Mouse (Mus musculus): ENCODE data around the gene Dpf3. TPM values are rescaled to one million over a fixed set of nuclear protein-coding genes. Genes with fewer than 3 reads are reported as not detected.

The Dpf3 gene
- polyA plus RNA-seq, 1 experiment from 2014 or later = 14.9 TPM

DNA sequence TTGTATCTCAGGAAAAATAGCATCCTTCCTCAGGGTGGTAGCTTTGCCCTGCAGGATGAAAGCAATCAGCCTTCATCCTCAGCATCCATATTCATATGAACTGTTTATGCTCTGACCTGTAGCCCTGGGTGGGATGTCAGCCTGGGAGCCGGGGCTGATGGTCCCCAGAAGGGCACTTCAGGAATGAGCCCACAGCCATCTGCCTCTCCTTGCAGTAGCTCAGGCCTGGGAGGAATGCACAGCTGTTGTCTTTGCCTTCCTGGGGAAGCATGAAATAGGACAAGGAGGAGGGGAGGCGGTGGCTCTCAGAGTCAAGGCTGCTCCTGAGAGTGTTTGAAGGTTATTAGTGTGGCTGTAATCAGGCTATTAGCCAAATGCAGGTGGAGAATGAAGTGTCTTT lies 308.7 kb downstream of the Dpf3 start:
- H3K4me3 ChIP-seq (replicated peaks) = no peak overlapping the region
- no peak overlapping the region for H3K9ac ChIP-seq
- no peak overlapping the region for H3K4me2 ChIP-seq
- no peaks in the 10 kb centered on the region for H3K4me1 ChIP-seq
- ATAC-seq (replicated peaks; ENCODE audit: low FRiP score) = no peak
- H3K27me3 ChIP-seq = no peaks in the 10 kb centered on the region
- 41% methylated on average over 2 of the region's 2 CpGs for WGBS
- H3K36me3 ChIP-seq = no peaks in the 10 kb centered on the region
- no peak overlapping the region for H3K27ac ChIP-seq
- no peaks in the 10 kb centered on the region for H3K9me3 ChIP-seq (replicated peaks)

DNA sequence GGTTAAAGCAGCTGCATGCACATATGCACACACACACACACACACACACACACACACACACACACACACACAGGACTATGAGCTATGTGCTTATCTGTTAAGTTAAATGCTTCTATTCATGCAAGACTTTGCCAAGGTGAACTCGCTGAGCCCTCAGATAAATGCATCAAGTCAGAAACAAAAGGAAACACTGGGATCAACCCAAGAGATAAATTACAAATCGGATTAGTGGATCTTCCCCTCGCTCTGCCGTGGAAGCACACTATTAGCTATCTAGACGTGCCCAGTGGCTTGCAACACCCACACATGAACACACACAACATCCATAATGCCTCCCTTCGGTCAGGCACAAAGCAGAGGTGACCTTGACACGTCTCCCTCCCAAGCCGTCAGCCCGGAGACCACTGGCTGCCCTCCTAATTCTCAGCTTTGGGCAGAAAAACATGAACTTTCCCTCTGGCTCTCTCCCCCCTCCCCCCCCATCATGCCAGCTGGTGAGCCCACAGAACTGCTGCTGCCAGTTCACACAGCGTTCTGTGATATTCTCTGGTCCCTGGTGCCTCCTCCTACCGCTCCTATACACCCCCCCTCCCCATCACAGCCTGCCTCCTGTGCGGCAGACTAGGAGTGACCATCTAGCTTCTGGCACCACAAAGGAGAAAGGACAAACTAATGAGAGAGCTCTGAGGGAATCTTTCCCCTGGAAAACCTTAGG lies 317.9 kb downstream of the Dpf3 start:
- 42% methylated on average over 12 of the region's 12 CpGs for WGBS
- Histone ChIP-seq H3K27ac (no peak overlapping the region), H3K36me3 (no peaks in the 10 kb centered on the region), H3K4me1 (peaks cover 11% of the 10 kb centered on the region), H3K27me3 (no peaks in the 10 kb centered on the region), H3K4me2 (no peak overlapping the region; the same call in 1 of the 2 replicates), H3K4me3 (replicated peaks) (no peak overlapping the region), H3K9ac (no peak overlapping the region), H3K9me3 (replicated peaks) (no peaks in the 10 kb centered on the region)
- no peak for ATAC-seq (replicated peaks; ENCODE audit: low FRiP score)

DNA sequence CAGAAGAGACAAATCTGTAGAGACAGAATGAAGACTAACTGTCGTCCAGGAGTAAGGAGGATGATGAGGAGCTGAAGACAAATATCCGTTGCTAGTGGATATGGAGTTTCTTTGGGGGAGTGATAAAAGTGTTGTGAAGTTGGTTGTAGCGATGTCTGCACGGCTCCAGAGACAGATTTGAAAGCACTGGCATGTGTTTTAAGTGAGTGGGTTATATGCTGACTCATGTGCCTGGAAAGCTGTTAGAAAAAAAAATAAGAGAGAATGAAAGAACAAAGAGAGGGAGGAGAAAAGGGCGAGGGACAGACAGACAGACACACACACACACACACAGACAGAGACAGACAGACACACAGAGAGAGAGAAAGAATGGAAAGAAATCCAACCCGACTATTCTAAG lies 319.2 kb downstream of the Dpf3 start:
- Histone ChIP-seq H3K4me1 (peaks cover 11% of the 10 kb centered on the region), H3K27me3 (no peaks in the 10 kb centered on the region), H3K4me3 (replicated peaks) (no peak overlapping the region), H3K27ac (no peak overlapping the region), H3K4me2 (no peak overlapping the region), H3K9me3 (replicated peaks) (no peaks in the 10 kb centered on the region), H3K9ac (no peak overlapping the region), H3K36me3 (no peaks in the 10 kb centered on the region)
- 75% methylated on average over 6 of the region's 6 CpGs for WGBS
- no peak for ATAC-seq (replicated peaks; ENCODE audit: low FRiP score)

DNA sequence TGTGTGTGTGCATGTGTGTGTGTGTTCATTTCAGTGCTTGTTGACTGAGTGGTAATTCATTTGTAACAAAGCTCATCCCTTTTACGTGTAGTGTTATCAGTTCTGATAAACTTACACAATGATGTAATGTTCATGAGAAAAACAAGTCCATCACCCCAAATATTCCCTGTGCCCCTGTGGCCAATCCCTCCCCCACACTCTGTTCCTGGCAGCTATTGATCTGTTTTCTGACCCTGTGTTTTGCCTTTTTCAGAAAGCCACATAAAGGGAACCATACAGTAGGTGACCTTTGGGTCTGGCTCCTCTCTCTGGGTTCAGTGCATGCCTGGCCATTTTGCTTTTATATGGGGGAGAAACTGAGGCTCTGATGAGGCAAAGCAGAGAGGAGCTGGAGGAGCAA lies 322.5 kb downstream of the Dpf3 start:
- H3K36me3 ChIP-seq = no peaks in the 10 kb centered on the region
- 84% methylated on average over 1 of the region's 1 CpGs for WGBS
- no peaks in the 10 kb centered on the region for H3K9me3 ChIP-seq (replicated peaks)
- no peak overlapping the region for H3K27ac ChIP-seq
- no peak overlapping the region for H3K4me2 ChIP-seq
- ATAC-seq (replicated peaks; ENCODE audit: low FRiP score) = no peak
- no peak overlapping the region for H3K9ac ChIP-seq
- no peaks in the 10 kb centered on the region for H3K27me3 ChIP-seq
- H3K4me3 ChIP-seq (replicated peaks) = no peak overlapping the region
- H3K4me1 ChIP-seq = peaks cover 10% of the 10 kb centered on the region

Other genes with a start within 250 kb of the Dpf3 start
- gene Dcaf4, start 32.8 kb upstream of the Dpf3 start, polyA plus RNA-seq (2015; fragmentation: Nextera tagmentation; extraction: Ambion mirVana) = 27.6 and 30.8 TPM in 2 replicates
- 18.5 and 20.1 TPM in 2 replicates for gene Zfyve1, start 109.5 kb upstream of the Dpf3 start, polyA plus RNA-seq (2015; fragmentation: Nextera tagmentation; extraction: Ambion mirVana)
- 283 and 284 TPM in 2 replicates for gene Rbm25, start 143.5 kb upstream of the Dpf3 start, polyA plus RNA-seq (2015; fragmentation: Nextera tagmentation; extraction: Ambion mirVana)
- 63.3 and 63.5 TPM in 2 replicates for gene Psen1, start 200.4 kb upstream of the Dpf3 start, polyA plus RNA-seq (2015; fragmentation: Nextera tagmentation; extraction: Ambion mirVana)

Measured in kidney, embryonic 15.5 days (tissue).